Comparison of ENCODE assay signal across 1 mouse cellular context in the genomic region with DNA sequence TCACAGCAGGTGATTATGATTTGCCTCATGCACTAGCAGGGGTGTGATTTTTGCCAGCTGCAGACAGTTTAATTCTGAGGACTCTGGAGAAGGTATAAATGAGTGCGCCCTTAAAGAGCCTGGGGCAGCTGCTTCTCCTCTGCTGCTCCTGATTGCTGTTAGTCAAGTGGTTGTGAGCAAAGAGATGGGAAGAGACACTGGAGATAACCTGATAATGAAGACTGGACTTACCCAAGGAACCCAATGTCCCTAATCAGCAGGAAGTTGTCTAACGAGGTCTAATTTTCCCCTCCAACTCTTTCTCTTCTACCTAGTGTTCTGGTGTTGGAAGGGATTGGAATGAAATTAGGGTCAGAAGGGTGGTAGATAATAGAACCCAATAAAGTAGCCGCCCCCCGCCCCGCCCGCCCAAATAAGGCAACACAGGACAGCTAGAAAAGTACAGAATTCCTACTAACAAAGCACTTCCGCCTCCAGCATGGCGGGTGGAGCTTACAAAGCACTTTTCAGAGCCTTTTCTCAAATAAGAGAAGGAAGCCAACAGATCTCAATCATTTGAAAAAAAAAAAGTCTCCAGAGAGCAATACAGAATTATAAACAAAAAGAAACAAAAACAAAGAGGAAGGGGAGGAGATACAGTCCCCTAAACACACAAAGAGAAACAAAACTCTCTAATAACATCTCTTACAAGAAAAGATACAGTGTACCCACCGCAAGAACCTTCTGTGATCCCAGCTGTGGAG.
TF ChIP-seq lines count a peak whose summit lies in the region.

No protein-coding gene starts in this region.

TF ChIP-seq in MEL, 35 proteins besides CTCF, POLR2A, EP300 and RAD21 (continued from another document):
- TF ChIP-seq MXI1 (IDR thresholded peaks at IDR 0.05; ENCODE audit: low read depth, low read length) (peak; percentile 30; the same call in 1 of the 2 replicates), NELFE (IDR thresholded peaks at IDR 0.05; ENCODE audit: low read depth, low read length) (no peak), MAX (IDR thresholded peaks at IDR 0.05; ENCODE audit: low read length) (no peak), HCFC1 (IDR thresholded peaks at IDR 0.05; ENCODE audit: low read depth, low read length) (no peak)
